Mouse (Mus musculus) embryonic fibroblast, embryonic 13.5 days (primary cell): ENCODE data around the gene Atp6v1c2.

Experiments
- CTCF ChIP-seq: IDR thresholded peaks from 2 replicates; pipeline ENCODE4 v1.5.1; 2011; ENCODE audit warnings: mild to moderate bottlenecking, control low read depth, low read length, moderate library complexity, borderline replicate concordance; ENCODE audit not compliant: insufficient read depth
- POLR2A ChIP-seq: IDR thresholded peaks from 2 replicates; pipeline ENCODE4 v1.6.1; 2011; ENCODE audit warnings: low read depth, mild to moderate bottlenecking, control low read depth, low read length, moderate library complexity

DNA sequence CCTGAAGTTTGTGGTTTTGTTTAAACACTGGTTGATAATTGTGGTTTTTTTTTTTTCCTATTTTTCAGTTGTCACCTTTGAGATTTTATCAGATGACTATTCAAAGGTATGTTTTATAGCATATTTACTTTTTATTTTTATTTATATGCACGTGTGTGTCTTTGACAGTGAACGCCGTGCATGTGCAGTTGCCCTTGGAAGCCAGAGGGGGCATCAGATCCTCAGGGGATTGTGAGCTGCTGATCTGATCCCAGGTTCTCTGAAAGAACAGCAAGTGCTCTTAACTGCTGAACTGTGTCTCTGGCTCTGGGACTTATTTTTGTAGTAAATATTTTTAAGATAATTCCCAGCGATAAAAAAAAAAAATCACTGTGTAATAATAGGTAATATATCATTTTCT lies 27.7 kb upstream of the Atp6v1c2 start:
- TF ChIP-seq POLR2A: no peak
- peak; percentile 20; the same call in 1 of the 2 replicates for TF ChIP-seq CTCF
